Mouse (Mus musculus) kidney, postnatal 0 days (tissue): ENCODE measurements around the gene Slc18b1. TPM values are rescaled to one million over a fixed set of nuclear protein-coding genes. Genes with fewer than 3 reads are reported as not detected.

Experiments used
- ATAC-seq: fragments of 200-750 bp; cut with Nextera tagmentation; replicated peaks from 2 replicates; pipeline ENCODE4 v1.8.0; 2017; ENCODE audit warnings: low read depth, moderate number of reproducible peaks, moderate TSS enrichment, moderate library complexity; ENCODE audit not compliant: low FRiP score
- DNase-seq: peaks from one replicate; pipeline ENCODE4 v3.0.0-alpha.2; 2016; ENCODE audit warnings: low spot score
- H3K27ac ChIP-seq: fragments of 300-500 bp; sonication (generic); 2 replicates; pipeline ENCODE4 v1.5.1; 2014; ENCODE audit warnings: mild to moderate bottlenecking
- H3K27me3 ChIP-seq: fragments of 300-500 bp; sonication (generic); 2 replicates; pipeline ENCODE4 v1.6.1; 2014; ENCODE audit warnings: low read length, mixed read lengths; ENCODE audit not compliant: insufficient read depth
- H3K36me3 ChIP-seq: fragments of 300-500 bp; sonication (generic); 2 replicates; pipeline ENCODE4 v1.6.1; 2014; ENCODE audit warnings: low read length, mixed read lengths; ENCODE audit not compliant: insufficient read depth
- H3K4me1 ChIP-seq: fragments of 300-500 bp; sonication (generic); replicated peaks from 2 replicates; pipeline ENCODE4 v1.6.1; 2014; ENCODE audit warnings: antibody characterized with exemption, low read length, mixed read lengths; ENCODE audit not compliant: insufficient read depth
- H3K4me2 ChIP-seq: fragments of 300-500 bp; sonication (generic); 2 replicates; pipeline ENCODE4 v1.6.1; 2014; ENCODE audit warnings: mild to moderate bottlenecking, low read length, moderate library complexity, mixed read lengths
- H3K4me3 ChIP-seq: fragments of 300-500 bp; sonication (generic); replicated peaks from 2 replicates; pipeline ENCODE4 v1.5.1; 2014; ENCODE audit warnings: low read depth, low read length
- H3K9ac ChIP-seq: fragments of 300-500 bp; sonication (generic); 2 replicates; pipeline ENCODE4 v1.6.1; 2014; ENCODE audit warnings: low read depth, low read length
- H3K9me3 ChIP-seq: fragments of 300-500 bp; sonication (generic); replicated peaks from 2 replicates; pipeline ENCODE4 v1.6.1; 2016; ENCODE audit warnings: low read length, inconsistent platforms, mixed read lengths
- CTCF ChIP-seq: IDR thresholded peaks from 2 replicates; pipeline ENCODE4 v1.5.1; 2016; ENCODE audit warnings: antibody characterized with exemption, low read depth, mild to moderate bottlenecking, moderate library complexity
- WGBS: fragments of 180-500 bp; shearing (Covaris S2); extraction: QIAGEN DNeasy Blood & Tissue Kit; methylation state at CpG from one replicate; pipeline ENCODE4 v1.1.7; 2014; 5-methylcytosine and 5-hydroxymethylcytosine counted together
- polyA plus RNA-seq: library from polyadenylated mRNA; unstranded; fragments of >200 nt; fragmentation: Nextera tagmentation; extraction: Ambion mirVana; gene quantifications from 2 replicates; pipeline ENCODE4 v1.2.1, GENCODE M21; 2015

Gene Slc18b1
- polyA plus RNA-seq, 1 experiment from 2014 or later: 16.0 TPM

DNA sequence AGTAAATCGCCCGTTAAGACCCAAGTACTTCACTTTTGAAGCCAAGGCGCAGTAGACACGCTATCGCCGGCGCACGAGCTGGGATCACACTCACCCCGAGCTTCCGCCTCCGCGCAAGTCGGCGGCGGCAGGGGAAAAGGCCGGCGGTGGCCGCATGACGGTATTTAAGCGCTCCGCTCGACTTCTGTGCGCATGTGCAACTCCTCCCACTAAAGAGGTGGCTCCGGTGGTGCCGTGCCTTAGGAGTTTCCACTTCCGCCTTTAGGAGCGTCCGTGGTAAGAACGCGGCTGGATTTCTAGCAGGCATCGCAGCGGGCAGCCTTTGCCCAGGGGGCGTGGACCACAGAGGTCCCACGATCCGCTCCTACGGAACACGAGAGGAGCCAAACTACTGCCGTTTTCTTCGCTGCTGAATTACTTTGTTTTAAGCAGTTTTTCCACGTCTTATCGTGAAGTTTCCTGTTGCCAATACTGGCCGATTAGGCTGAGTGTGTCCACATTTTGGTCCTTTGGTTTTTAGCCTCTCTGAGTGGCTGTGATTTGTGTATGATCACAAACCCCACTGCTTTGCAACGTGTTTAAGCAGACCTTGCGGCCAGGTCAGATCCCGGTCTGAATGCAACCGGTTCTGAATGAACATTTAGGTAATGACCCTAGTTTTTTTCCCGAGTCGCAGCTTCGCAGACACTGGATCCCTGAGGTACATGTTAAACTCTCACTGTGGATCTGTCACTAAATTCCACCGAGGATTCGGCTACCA, 9.5 kb upstream of the Slc18b1 start, which contains the start of gene Rps12:
TSS of gene Rps12 (minus strand) at position 214 of the 760 bp plus-strand sequence.
- peaks cover 15% of the 10 kb centered on the region for H3K4me1 ChIP-seq
- peak within 1 kb of the TSS; percentile 66 for H3K4me3 ChIP-seq
- no peaks in the 10 kb centered on the region for H3K27me3 ChIP-seq
- H3K9ac ChIP-seq: peak within 1 kb of the TSS; percentile 83
- peak within 1 kb of the TSS; percentile 81 for H3K4me2 ChIP-seq
- no peaks in the 10 kb centered on the region for H3K9me3 ChIP-seq
- ATAC-seq (peak; percentile 98), DNase-seq (peak; percentile 98)
- H3K36me3 ChIP-seq: peaks cover 14% of the 10 kb centered on the region; the same call in 1 of the 2 replicates
- H3K27ac ChIP-seq: peak within 1 kb of the TSS; percentile 89
- TF ChIP-seq CTCF: 0 out of 2 replicates have a peak, but pooled peaks have one; percentile 12
- WGBS: under 1% methylated on average over 51 of the region's 51 CpGs

- peaks cover 12% of the 10 kb centered on the region; the same call in 1 of the 2 replicates for H3K36me3 ChIP-seq
- H3K4me2 ChIP-seq: peak overlapping the region; percentile 74
- no peaks in the 10 kb centered on the region for H3K27me3 ChIP-seq
- TF ChIP-seq CTCF: no peak
- DNase-seq (no peak), ATAC-seq (no peak)
- peak overlapping the region; percentile 89 for H3K27ac ChIP-seq
- peak overlapping the region; percentile 66 for H3K9ac ChIP-seq
- H3K4me3 ChIP-seq: peak overlapping the region; percentile 66
- peaks cover 15% of the 10 kb centered on the region for H3K4me1 ChIP-seq
- no peaks in the 10 kb centered on the region for H3K9me3 ChIP-seq
- WGBS: 7% methylated on average over 8 of the region's 8 CpGs
Measured at GRCm38 (mm10) chr10:23788056-23788600, 8.7 kb upstream of the Slc18b1 start.

DNA sequence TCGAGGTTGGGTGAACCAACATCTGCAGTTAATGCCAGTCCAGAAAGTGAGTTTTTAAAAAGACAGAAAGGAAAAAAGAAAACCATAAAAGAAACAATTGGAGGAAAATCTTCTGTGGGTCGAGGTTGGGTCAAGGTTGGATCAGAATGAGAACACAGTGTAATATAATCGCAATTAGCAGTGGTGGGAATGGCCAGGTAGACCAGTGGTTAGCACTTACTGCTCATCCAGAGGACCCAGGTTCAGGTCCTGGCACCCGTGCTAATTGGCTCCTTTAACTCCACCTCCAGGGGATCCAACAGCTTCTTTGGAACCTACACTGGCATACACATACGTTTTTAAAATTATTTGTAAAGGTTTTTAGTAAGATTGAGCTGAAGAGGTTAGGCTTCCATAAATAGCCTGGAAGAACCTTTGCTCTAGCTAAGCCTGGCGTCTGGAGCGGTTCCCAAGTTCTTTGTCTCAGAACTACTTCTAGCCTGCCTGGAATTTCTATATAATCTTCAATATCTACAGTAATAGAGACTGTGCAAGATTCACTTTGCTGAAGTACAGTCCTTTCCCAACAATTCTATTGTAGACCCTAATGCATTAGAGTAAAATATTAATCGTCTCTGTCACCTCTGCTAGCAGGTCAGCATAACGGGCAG, 790 bp upstream of the Slc18b1 start:
- Histone ChIP-seq H3K36me3 (0 out of 2 replicates have a peak, but pooled peaks cover 2% of the 10 kb centered on the region), H3K9me3 (no peaks in the 10 kb centered on the region), H3K4me1 (no peaks in the 10 kb centered on the region; the same call in 1 of the 2 replicates), H3K9ac (peak overlapping the region; percentile 88; the same call in 1 of the 2 replicates), H3K27me3 (no peaks in the 10 kb centered on the region), H3K4me2 (peak overlapping the region; percentile 91), H3K27ac (no peak overlapping the region; the same call in 1 of the 2 replicates), H3K4me3 (peak overlapping the region; percentile 78)
- ATAC-seq: no peak
- no peak for TF ChIP-seq CTCF
- 64% methylated on average over 9 of the region's 9 CpGs for WGBS
- DNase-seq: no peak

GRCm38 (mm10) chr10:23797606-23798005, 820 bp downstream of the Slc18b1 start:
- WGBS: 5% methylated on average over 3 of the region's 3 CpGs
- Histone ChIP-seq H3K27ac (no peak overlapping the region), H3K27me3 (no peaks in the 10 kb centered on the region), H3K9ac (peak overlapping the region; percentile 88), H3K4me1 (no peaks in the 10 kb centered on the region; the same call in 1 of the 2 replicates), H3K9me3 (no peaks in the 10 kb centered on the region), H3K36me3 (peaks cover 17% of the 10 kb centered on the region; the same call in 1 of the 2 replicates), H3K4me3 (peak overlapping the region; percentile 78), H3K4me2 (peak overlapping the region; percentile 91)
- no peak for TF ChIP-seq CTCF
- ATAC-seq (no peak), DNase-seq (no peak)

DNA sequence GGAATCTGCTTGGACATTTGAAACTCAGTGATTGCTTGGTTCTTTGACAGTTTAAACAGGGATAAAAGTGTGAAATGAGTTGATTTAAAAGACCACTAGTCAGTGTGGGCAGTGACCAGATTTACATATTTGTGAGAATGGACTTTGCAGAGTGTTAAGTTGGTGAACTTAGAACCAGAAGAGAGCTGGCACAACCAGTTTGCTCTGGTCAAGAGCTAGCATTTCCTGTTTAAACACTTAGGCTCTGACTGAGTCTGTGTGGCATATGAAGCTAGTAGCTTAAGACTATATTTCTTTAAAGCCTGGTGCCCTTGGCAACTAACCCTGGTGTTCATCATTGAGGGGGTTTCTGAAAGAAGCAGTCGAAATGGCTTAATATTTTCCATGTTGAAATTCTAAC, 1.4 kb downstream of the Slc18b1 start:
- H3K4me1 ChIP-seq: no peaks in the 10 kb centered on the region; the same call in 1 of the 2 replicates
- no peak overlapping the region for H3K9ac ChIP-seq
- no peak overlapping the region for H3K27ac ChIP-seq
- H3K27me3 ChIP-seq: no peaks in the 10 kb centered on the region
- no peak for TF ChIP-seq CTCF
- H3K4me2 ChIP-seq: peak overlapping the region; percentile 34
- DNase-seq (no peak), ATAC-seq (peak; percentile 72; the same call in 1 of the 2 replicates)
- H3K36me3 ChIP-seq: peaks cover 18% of the 10 kb centered on the region; the same call in 1 of the 2 replicates
- WGBS: 83% methylated on average over 1 of the region's 1 CpGs
- no peaks in the 10 kb centered on the region for H3K9me3 ChIP-seq
- no peak overlapping the region for H3K4me3 ChIP-seq

GRCm38 (mm10) chr10:23799933-23800332, 3.1 kb downstream of the Slc18b1 start:
- ATAC-seq (no peak), DNase-seq (no peak)
- Histone ChIP-seq H3K4me2 (no peak overlapping the region), H3K9me3 (no peaks in the 10 kb centered on the region), H3K9ac (no peak overlapping the region), H3K4me1 (no peaks in the 10 kb centered on the region; the same call in 1 of the 2 replicates), H3K36me3 (peaks cover 25% of the 10 kb centered on the region), H3K27ac (no peak overlapping the region), H3K27me3 (no peaks in the 10 kb centered on the region), H3K4me3 (no peak overlapping the region)
- no peak for TF ChIP-seq CTCF
- WGBS: 29% methylated on average over 3 of the region's 3 CpGs
